Mouse (Mus musculus): ENCODE data around the gene Hint2.
A peak's percentile ranks its signal among the peaks of the same experiment; 100 is the strongest.

Hint2 gene

GRCm38 (mm10) chr4:43656339-43657109 lies at the start of gene Hint2:
Hint2 (minus strand) TSS chr4:43656466.
- peak; percentile 92 for DNase-seq (ENCODE audit: low spot score)

GRCm38 (mm10) chr4:43705991-43706390 lies 49.7 kb upstream of the Hint2 start:
- DNase-seq (ENCODE audit: low spot score): no peak

- no peak for DNase-seq (ENCODE audit: low spot score)
Observed at GRCm38 (mm10) chr4:43703851-43704250, 47.6 kb upstream of the Hint2 start.

- no peak for DNase-seq (ENCODE audit: low spot score)
Observed at GRCm38 (mm10) chr4:43703439-43703838, 47.2 kb upstream of the Hint2 start.

- DNase-seq (ENCODE audit: low spot score): no peak
Observed at GRCm38 (mm10) chr4:43700707-43701106, 44.4 kb upstream of the Hint2 start, which contains the start of gene Olfr70. Olfr70 (minus strand) TSS chr4:43700807.

- DNase-seq (ENCODE audit: low spot score): no peak
Observed at GRCm38 (mm10) chr4:43696561-43696960, 40.3 kb upstream of the Hint2 start.

- peak; percentile 52 for DNase-seq (ENCODE audit: low spot score)
Observed at GRCm38 (mm10) chr4:43695249-43695671, 39.0 kb upstream of the Hint2 start.

GRCm38 (mm10) chr4:43694439-43695248 lies 38.4 kb upstream of the Hint2 start:
- no peak for DNase-seq (ENCODE audit: low spot score)

- no peak for DNase-seq (ENCODE audit: low spot score)
Observed at GRCm38 (mm10) chr4:43693806-43694241, 37.6 kb upstream of the Hint2 start.

GRCm38 (mm10) chr4:43691026-43691425 lies 34.8 kb upstream of the Hint2 start:
- DNase-seq (ENCODE audit: low spot score): no peak

GRCm38 (mm10) chr4:43690021-43690420 lies 33.8 kb upstream of the Hint2 start:
- no peak for DNase-seq (ENCODE audit: low spot score)

GRCm38 (mm10) chr4:43679416-43680043 lies 23.3 kb upstream of the Hint2 start:
- no peak for DNase-seq (ENCODE audit: low spot score)

- DNase-seq (ENCODE audit: low spot score): no peak
Observed at GRCm38 (mm10) chr4:43678541-43678940, 22.3 kb upstream of the Hint2 start.

GRCm38 (mm10) chr4:43675608-43676007 lies 19.3 kb upstream of the Hint2 start:
- no peak for DNase-seq (ENCODE audit: low spot score)

- no peak for DNase-seq (ENCODE audit: low spot score)
Observed at GRCm38 (mm10) chr4:43674974-43675373, 18.7 kb upstream of the Hint2 start.

GRCm38 (mm10) chr4:43673703-43674102 lies 17.4 kb upstream of the Hint2 start:
- no peak for DNase-seq (ENCODE audit: low spot score)

- peak; percentile 86 for DNase-seq (ENCODE audit: low spot score)
Observed at GRCm38 (mm10) chr4:43672070-43672469, 15.8 kb upstream of the Hint2 start.

GRCm38 (mm10) chr4:43669428-43669794 lies 13.1 kb upstream of the Hint2 start:
- DNase-seq (ENCODE audit: low spot score): no peak

GRCm38 (mm10) chr4:43668782-43669427 lies 12.6 kb upstream of the Hint2 start, which contains the start of the genes Tmem8b and Fam221b:
Tmem8b (plus strand) TSS chr4:43668971.
Fam221b (minus strand) TSS chr4:43669145.
- DNase-seq (ENCODE audit: low spot score): peak; percentile 89

- DNase-seq (ENCODE audit: low spot score): no peak
Observed at GRCm38 (mm10) chr4:43666412-43666811, 10.1 kb upstream of the Hint2 start.

- DNase-seq (ENCODE audit: low spot score): no peak
Observed at GRCm38 (mm10) chr4:43657146-43657545, 880 bp upstream of the Hint2 start.

Data from ovary, postnatal 36 days (tissue).